In genomic region chr7:80221179-80221750, GRCm38 (mm10) we compare ENCODE assay signal across 29 mouse cellular contexts.
"Had no signal": no experiment of that assay in that cellular context is flagged by ENCODE, and none has a peak within 500 bp of the region (broad histone marks: within the 10 kb centered on the region; RNA-seq: fewer than 3 reads in every experiment).

No protein-coding gene starts in this region.

- H3K4me2 ChIP-seq: heart, embryonic 11.5 days; heart, embryonic 13.5 days; heart, embryonic 15.5 days; hindbrain, embryonic 13.5 days; hindbrain, embryonic 15.5 days; intestine, embryonic 15.5 days; limb, embryonic 12.5 days; liver, embryonic 11.5 days; liver, embryonic 13.5 days; liver, embryonic 15.5 days had no signal

- H3K9me3 ChIP-seq: heart, embryonic 13.5 days; heart, embryonic 15.5 days; hindbrain, embryonic 10.5 days; hindbrain, embryonic 13.5 days; hindbrain, embryonic 15.5 days; intestine, embryonic 15.5 days; limb, embryonic 10.5 days; limb, embryonic 12.5 days; liver, embryonic 13.5 days; liver, embryonic 15.5 days had no signal

- H3K4me3 ChIP-seq: heart, adult 2 months; heart, embryonic 13.5 days; heart, embryonic 15.5 days; hindbrain, embryonic 10.5 days; hindbrain, embryonic 13.5 days; hindbrain, embryonic 15.5 days; intestine, embryonic 15.5 days; layer of hippocampus, adult 2 months; left cerebral cortex, adult 2 months; limb, embryonic 10.5 days; limb, embryonic 12.5 days; liver, embryonic 13.5 days; liver, embryonic 15.5 days had no signal

- H3K9ac ChIP-seq: heart, embryonic 13.5 days; heart, embryonic 15.5 days; hindbrain, embryonic 13.5 days; hindbrain, embryonic 15.5 days; intestine, embryonic 15.5 days; limb, embryonic 12.5 days; liver, embryonic 13.5 days; liver, embryonic 15.5 days; liver, postnatal 0 days had no signal

- DNase-seq: gastrocnemius, postnatal 14 days; gastrocnemius, postnatal 36 days; heart, adult 11 months; heart, adult 2 months; heart, postnatal 14 days; heart, postnatal 4 days; kidney, adult 18-20 months; kidney, adult 8-10 months; kidney, postnatal 10 days; kidney, postnatal 25 days; kidney, postnatal 4 days; liver; liver, embryonic 13.5 days; liver, postnatal 0 days had no signal

- H3K4me1 ChIP-seq: heart, embryonic 13.5 days; heart, embryonic 15.5 days; hindbrain, embryonic 13.5 days; hindbrain, embryonic 15.5 days; intestine, embryonic 15.5 days; limb, embryonic 10.5 days; limb, embryonic 12.5 days; liver, embryonic 13.5 days had no signal

- H3K27ac ChIP-seq: heart, adult 2 months; heart, embryonic 13.5 days; heart, embryonic 15.5 days; hindbrain, embryonic 10.5 days; hindbrain, embryonic 13.5 days; hindbrain, embryonic 15.5 days; hindbrain, postnatal 0 days; intestine, embryonic 15.5 days; layer of hippocampus, adult 2 months; left cerebral cortex, adult 2 months; limb, embryonic 10.5 days; limb, embryonic 12.5 days; liver, embryonic 15.5 days had no signal

- ATAC-seq: hindbrain, postnatal 0 days; intestine, embryonic 15.5 days; intestine, postnatal 0 days; liver, postnatal 0 days had no signal

- H3K27me3 ChIP-seq: heart, embryonic 13.5 days; heart, embryonic 15.5 days; hindbrain, embryonic 13.5 days; hindbrain, embryonic 15.5 days; intestine, embryonic 15.5 days; limb, embryonic 12.5 days; liver, embryonic 13.5 days; liver, embryonic 15.5 days had no signal
